Mouse (Mus musculus): ENCODE results near the gene Rabl3. TPM values are rescaled to one million over a fixed set of nuclear protein-coding genes. Genes with fewer than 3 reads are reported as not detected.

Gene Rabl3
- total and polyA plus RNA-seq, 3 experiments = 7.3 to 13.5 TPM; not detected in 1

DNA sequence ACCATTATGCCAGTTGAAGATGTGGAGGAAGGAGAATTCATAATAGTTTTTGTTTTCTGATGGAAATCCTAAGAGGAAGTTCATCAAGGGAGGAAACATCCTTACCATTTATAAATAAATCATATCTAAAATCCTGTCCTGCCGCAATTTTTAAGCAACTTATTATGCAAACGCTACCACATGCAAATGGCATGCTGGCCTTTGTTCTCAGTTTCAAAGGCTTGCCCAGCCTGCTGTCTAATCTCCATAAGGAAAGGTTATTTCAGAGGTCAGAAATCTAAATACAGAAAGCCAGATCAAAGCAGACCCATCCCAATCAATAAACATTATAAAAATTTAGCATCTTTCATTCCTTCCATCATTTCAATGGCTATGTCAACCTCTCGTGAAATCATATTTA is 42.2 kb downstream of the Rabl3 start:
- Histone ChIP-seq H3K27ac (ENCODE audit: control insufficient read depth, low read depth, low read length) (no peak overlapping the region), H3K9ac (ENCODE audit: control insufficient read depth, low read depth, low read length, poor library complexity, severe bottlenecking) (no peak overlapping the region), H3K4me3 (ENCODE audit: control insufficient read depth in 1 of 2, insufficient read depth in 1 of 2, low read depth in 2 of 2, low read length in 2 of 2) (no peak overlapping the region), H3K9me3 (replicated peaks; ENCODE audit: insufficient read depth, low read length) (no peaks in the 10 kb centered on the region), H3K4me1 (ENCODE audit: control insufficient read depth in 1 of 2, insufficient read depth in 2 of 2, low read length in 2 of 2) (no peaks in the 10 kb centered on the region), H3K27me3 (ENCODE audit: control insufficient read depth in 1 of 2, insufficient read depth in 2 of 2, low read length in 2 of 2) (no peaks in the 10 kb centered on the region), H3K36me3 (ENCODE audit: control insufficient read depth in 1 of 2, insufficient read depth in 2 of 2, low read length in 2 of 2) (no peaks in the 10 kb centered on the region), H3K79me2 (ENCODE audit: control insufficient read depth, insufficient read depth, low read length, poor library complexity) (no peaks in the 10 kb centered on the region)
- no peak for DNase-seq (ENCODE audit: low read depth, low spot score)
- TF ChIP-seq NRF1 (IDR thresholded peaks at IDR 0.05; ENCODE audit: insufficient read depth, low read depth, low read length, poor library complexity, severe bottlenecking) (no peak), CHD2 (IDR thresholded peaks at IDR 0.05; ENCODE audit: low read length) (no peak), JUND (IDR thresholded peaks at IDR 0.05; ENCODE audit: low read depth, low read length) (no peak), MEF2A (IDR thresholded peaks at IDR 0.05; ENCODE audit: extremely low read depth, insufficient replicate concordance, low read depth, low read length, poor library complexity, severe bottlenecking) (no peak), ELF1 (IDR thresholded peaks at IDR 0.05; ENCODE audit: low read depth, low read length) (no peak), BHLHE40 (IDR thresholded peaks at IDR 0.05; ENCODE audit: borderline replicate concordance, low read depth, low read length) (no peak), MYB (IDR thresholded peaks at IDR 0.05; ENCODE audit: low read depth, low read length) (no peak), UBTF (IDR thresholded peaks at IDR 0.05; ENCODE audit: borderline replicate concordance, insufficient read depth, low read depth, low read length) (no peak), TBP (IDR thresholded peaks at IDR 0.05; ENCODE audit: low read depth, low read length) (no peak), POLR2AphosphoS5 (IDR thresholded peaks at IDR 0.05; ENCODE audit: borderline replicate concordance, low read depth, low read length) (no peak), RCOR1 (IDR thresholded peaks at IDR 0.05; ENCODE audit: low read depth, low read length) (no peak), MAZ (IDR thresholded peaks at IDR 0.05; ENCODE audit: low read depth, low read length) (no peak), TAL1 (IDR thresholded peaks at IDR 0.05; ENCODE audit: low read length) (no peak)

DNA sequence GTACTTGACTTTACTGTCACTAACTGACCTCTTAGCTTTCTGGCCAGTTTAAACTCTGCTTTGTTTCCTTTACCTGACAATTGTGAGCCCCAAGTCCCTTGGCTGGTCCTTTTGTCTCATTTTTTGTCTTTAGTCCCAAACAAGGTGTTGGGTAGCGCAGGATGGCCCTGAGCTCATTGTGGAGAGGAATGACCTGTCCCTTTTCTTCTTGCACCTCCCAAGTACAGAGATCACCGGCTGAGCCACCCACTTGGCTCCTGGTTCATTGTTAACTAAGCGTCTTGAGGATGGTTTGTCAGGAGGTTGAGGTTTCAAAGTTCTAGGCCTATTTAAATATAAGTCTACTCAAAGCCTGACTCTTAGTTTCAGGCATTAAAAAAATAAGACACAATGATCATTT is 43.6 kb downstream of the Rabl3 start:
- H3K4me3 ChIP-seq (ENCODE audit: control insufficient read depth in 1 of 2, insufficient read depth in 1 of 2, low read depth in 2 of 2, low read length in 2 of 2) = no peak overlapping the region
- no peak for DNase-seq (ENCODE audit: low read depth, low spot score)
- H3K9ac ChIP-seq (ENCODE audit: control insufficient read depth, low read depth, low read length, poor library complexity, severe bottlenecking) = no peak overlapping the region
- no peaks in the 10 kb centered on the region for H3K4me1 ChIP-seq (ENCODE audit: control insufficient read depth in 1 of 2, insufficient read depth in 2 of 2, low read length in 2 of 2)
- no peaks in the 10 kb centered on the region for H3K27me3 ChIP-seq (ENCODE audit: control insufficient read depth in 1 of 2, insufficient read depth in 2 of 2, low read length in 2 of 2)
- no peak overlapping the region for H3K27ac ChIP-seq (ENCODE audit: control insufficient read depth, low read depth, low read length)
- no peaks in the 10 kb centered on the region for H3K36me3 ChIP-seq (ENCODE audit: control insufficient read depth in 1 of 2, insufficient read depth in 2 of 2, low read length in 2 of 2)
- no peaks in the 10 kb centered on the region for H3K79me2 ChIP-seq (ENCODE audit: control insufficient read depth, insufficient read depth, low read length, poor library complexity)
- TF ChIP-seq USF1 (IDR thresholded peaks at IDR 0.05; ENCODE audit: low read depth, low read length) (no peak), TAL1 (IDR thresholded peaks at IDR 0.05; ENCODE audit: low read length) (no peak), CTCF (IDR thresholded peaks at IDR 0.05 in 2 of 3, conservative IDR thresholded peaks at IDR 0.05 in 1 of 3; ENCODE audit: control insufficient read depth in 1 of 3, insufficient read depth in 1 of 3, low read depth in 2 of 3, low read length in 3 of 3, poor library complexity in 1 of 3, severe bottlenecking in 1 of 3) (no peak), ELF1 (IDR thresholded peaks at IDR 0.05; ENCODE audit: low read depth, low read length) (no peak), MEF2A (IDR thresholded peaks at IDR 0.05; ENCODE audit: extremely low read depth, insufficient replicate concordance, low read depth, low read length, poor library complexity, severe bottlenecking) (no peak), ZMIZ1 (IDR thresholded peaks at IDR 0.05; ENCODE audit: low read depth, low read length) (no peak), ZKSCAN1 (IDR thresholded peaks at IDR 0.05; ENCODE audit: low read depth, low read length) (no peak), MYC (IDR thresholded peaks at IDR 0.05; ENCODE audit: low read depth, low read length) (no peak), MAX (IDR thresholded peaks at IDR 0.05; ENCODE audit: low read length) (no peak)
- H3K9me3 ChIP-seq (replicated peaks; ENCODE audit: insufficient read depth, low read length) = no peaks in the 10 kb centered on the region

All from MEL (cell line).